Mouse (Mus musculus) stomach, postnatal 0 days (tissue): ENCODE results near the gene Gm45837. TPM values are rescaled to one million over a fixed set of nuclear protein-coding genes. Genes with fewer than 3 reads are reported as not detected.
"Not testable (repeated sequence)": the region's sequence is repeated elsewhere in the genome, so short reads cannot be mapped to it uniquely, and the experiment has no call there.

ENCODE experiments used
- ATAC-seq: fragments of 200-750 bp; cut with Nextera tagmentation; 2 replicates; pipeline ENCODE4 v1.8.0; 2017; ENCODE audit not compliant: low FRiP score, low TSS enrichment
- DNase-seq: peaks from one replicate; pipeline ENCODE4 v3.0.0-alpha.2; 2016; ENCODE audit warnings: low spot score
- H3K27ac ChIP-seq: fragments of 300-500 bp; sonication (generic); replicated peaks from 2 replicates; pipeline ENCODE4 v1.5.1; 2014; ENCODE audit warnings: mild to moderate bottlenecking, control low read depth
- H3K27me3 ChIP-seq: fragments of 300-500 bp; sonication (generic); 2 replicates; pipeline ENCODE4 v1.6.1; 2014; ENCODE audit warnings: low read length; ENCODE audit not compliant: control insufficient read depth, insufficient read depth
- H3K36me3 ChIP-seq: fragments of 300-500 bp; sonication (generic); 2 replicates; pipeline ENCODE4 v1.6.1; 2014; ENCODE audit warnings: low read length, mixed read lengths; ENCODE audit not compliant: control insufficient read depth, insufficient read depth
- H3K4me1 ChIP-seq: fragments of 300-500 bp; sonication (generic); replicated peaks from 2 replicates; pipeline ENCODE4 v1.6.1; 2014; ENCODE audit warnings: antibody characterized with exemption; ENCODE audit not compliant: control insufficient read depth, insufficient read depth
- H3K4me2 ChIP-seq: fragments of 300-500 bp; sonication (generic); replicated peaks from 2 replicates; pipeline ENCODE4 v1.6.1; 2014; ENCODE audit warnings: low read depth, mild to moderate bottlenecking, control low read depth, moderate library complexity
- H3K4me3 ChIP-seq: fragments of 300-500 bp; sonication (generic); 2 replicates; pipeline ENCODE4 v1.5.1; 2014; ENCODE audit warnings: low read depth, low read length, control low read depth
- H3K9ac ChIP-seq: fragments of 300-500 bp; sonication (generic); 2 replicates; pipeline ENCODE4 v1.6.1; 2014; ENCODE audit warnings: mild to moderate bottlenecking, low read length, control low read depth, mixed read lengths
- H3K9me3 ChIP-seq: fragments of 300-500 bp; sonication (generic); 2 replicates; pipeline ENCODE4 v1.6.1; 2016; ENCODE audit warnings: low read length; ENCODE audit not compliant: control insufficient read depth
- CTCF ChIP-seq: IDR thresholded peaks from 2 replicates; pipeline ENCODE4 v1.5.1; 2016; ENCODE audit warnings: antibody characterized with exemption, low read depth, mild to moderate bottlenecking, moderate library complexity
- EP300 ChIP-seq: optimal IDR thresholded peaks from 2 replicates; pipeline ENCODE3; 2016; ENCODE audit warnings: antibody characterized with exemption
- WGBS: fragments of 180-500 bp; shearing (Covaris S2); extraction: QIAGEN DNeasy Blood & Tissue Kit; methylation state at CpG from one replicate; pipeline ENCODE4 v1.1.7; 2014; 5-methylcytosine and 5-hydroxymethylcytosine counted together
- microRNA counts: library from miRNA; unstranded; fragments of <30 nt; microRNA quantifications from one replicate; lab custom pipeline; 2015
- microRNA-seq: library from miRNA; unstranded; fragments of <30 nt; microRNA quantifications from one replicate; pipeline ENCODE4, GENCODE M21; 2016
- polyA plus RNA-seq: library from polyadenylated mRNA; unstranded; fragments of >200 nt; fragmentation: Nextera tagmentation; extraction: Ambion mirVana; gene quantifications from 2 replicates; pipeline ENCODE4 v1.2.1, GENCODE M21; 2015

Gene Gm45837
- polyA plus RNA-seq, 1 experiment from 2014 or later, result 0.24 TPM

- Histone ChIP-seq H3K36me3 (no peaks in the 10 kb centered on the region), H3K9ac (no peak overlapping the region), H3K4me3 (no peak overlapping the region), H3K4me2 (no peak overlapping the region), H3K27me3 (no peaks in the 10 kb centered on the region), H3K4me1 (no peaks in the 10 kb centered on the region), H3K27ac (no peak overlapping the region), H3K9me3 (no peaks in the 10 kb centered on the region)
- TF ChIP-seq CTCF (no peak), EP300 (no peak)
- WGBS, result 54% methylated on average over 1 of the region's 1 CpGs
- DNase-seq, result no peak
- no peak for ATAC-seq
Measured at GRCm38 (mm10) chr7:101557391-101557790, 146.7 kb downstream of the Gm45837 start.

GRCm38 (mm10) chr7:101559393-101559792 is 148.7 kb downstream of the Gm45837 start:
- 51% methylated on average over 5 of the region's 5 CpGs for WGBS
- H3K4me2 ChIP-seq, H3K36me3 ChIP-seq, ATAC-seq, DNase-seq, H3K9me3 ChIP-seq, H3K27me3 ChIP-seq, H3K4me3 ChIP-seq, H3K4me1 ChIP-seq, H3K9ac ChIP-seq, H3K27ac ChIP-seq: not testable (repeated sequence)

MicroRNA genes within 50 kb of the gene (microRNA counts, 519-probe panel; counts per million panel counts)
- microRNA mmu-miR-139-3p (lab: Ali Mortazavi, UCI), result not detected
- not detected for microRNA mmu-miR-139-5p (lab: Ali Mortazavi, UCI)

Small RNA genes lying within 50 kb of the gene (microRNA-seq; reads per million reads assigned to microRNA genes)
- 1,763 reads per million, percentile 78 among the genes with 10 or more reads in this experiment for gene Mir139

Other genes with a start within 250 kb of the Gm45837 start
- 6.0 and 7.1 TPM in 2 replicates for gene Atg16l2, start 108.6 kb upstream of the Gm45837 start, polyA plus RNA-seq
- 132 and 144 TPM in 2 replicates for gene Stard10, start 93.8 kb upstream of the Gm45837 start, polyA plus RNA-seq
- gene Arap1, start 62.8 kb upstream of the Gm45837 start, polyA plus RNA-seq, result 37.2 and 44.7 TPM in 2 replicates
- 9.2 and 9.5 TPM in 2 replicates for gene Pde2a, start 10.8 kb downstream of the Gm45837 start, polyA plus RNA-seq
- not detected in 2 replicates for gene Art2b, start 174.7 kb downstream of the Gm45837 start, polyA plus RNA-seq